Mouse (Mus musculus): ENCODE data around the gene Nfatc4. TPM values are rescaled to one million over a fixed set of nuclear protein-coding genes. Genes with fewer than 3 reads are reported as not detected.

The Nfatc4 gene
- polyA plus RNA-seq (2012; ENCODE audit: insufficient read depth, insufficient read length, missing spikeins), result 0.36 and 0.99 TPM in 2 replicates

DNA sequence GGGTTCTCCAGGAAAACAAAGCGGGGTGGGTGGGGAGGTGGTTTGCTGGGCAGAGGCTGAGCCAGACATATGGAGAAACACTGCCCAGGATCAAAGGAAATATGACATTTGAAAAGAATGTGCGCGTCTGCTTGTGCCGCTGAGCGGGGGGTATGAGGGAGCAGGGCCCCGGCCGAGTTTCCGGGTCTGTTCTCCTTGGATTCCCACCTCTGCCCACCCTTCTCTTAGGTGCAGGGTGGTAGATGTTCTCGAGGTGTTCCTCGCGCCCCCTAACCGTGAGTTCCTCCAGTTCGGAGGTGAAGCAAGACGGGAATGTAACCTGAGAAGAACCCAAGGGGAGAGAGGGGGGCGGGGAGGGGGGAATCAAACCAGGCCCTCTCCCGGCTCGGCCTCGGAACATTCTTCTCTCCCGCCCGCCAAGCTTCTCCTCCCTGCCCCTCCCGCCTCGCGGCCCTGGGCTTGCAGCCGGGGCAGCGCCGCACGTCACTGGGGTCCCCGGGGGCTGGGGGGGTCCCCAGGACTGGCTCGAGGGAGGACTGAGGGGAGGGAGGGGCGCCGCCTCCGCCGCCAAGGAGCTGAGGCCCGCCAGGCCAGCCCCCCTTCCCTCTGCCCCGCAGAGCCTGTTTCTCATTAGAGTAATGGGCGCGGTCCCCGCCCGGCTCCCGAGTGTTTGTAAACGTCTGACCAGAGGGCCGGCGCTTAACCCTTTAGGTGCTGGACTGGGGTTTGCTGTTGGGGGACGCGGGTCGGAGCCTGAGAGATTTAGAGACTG lies at the start of gene Nfatc4:
Gene Nfatc4, plus strand, starts transcription at position 154 of the 772 bp plus-strand sequence.
- H3K4me1 ChIP-seq (ENCODE audit: control insufficient read depth, insufficient read depth, low read length), result no peaks in the 10 kb centered on the region; the same call in 1 of the 2 replicates
- H3K4me3 ChIP-seq (ENCODE audit: insufficient read depth, low read length), result peak within 1 kb of the TSS; percentile 46
- TF ChIP-seq POLR2A (IDR thresholded peaks at IDR 0.05; ENCODE audit: borderline replicate concordance, low read depth, low read length), result no peak
- no peak within 1 kb of the TSS for H3K27ac ChIP-seq (ENCODE audit: insufficient read depth, low read depth, low read length)

DNA sequence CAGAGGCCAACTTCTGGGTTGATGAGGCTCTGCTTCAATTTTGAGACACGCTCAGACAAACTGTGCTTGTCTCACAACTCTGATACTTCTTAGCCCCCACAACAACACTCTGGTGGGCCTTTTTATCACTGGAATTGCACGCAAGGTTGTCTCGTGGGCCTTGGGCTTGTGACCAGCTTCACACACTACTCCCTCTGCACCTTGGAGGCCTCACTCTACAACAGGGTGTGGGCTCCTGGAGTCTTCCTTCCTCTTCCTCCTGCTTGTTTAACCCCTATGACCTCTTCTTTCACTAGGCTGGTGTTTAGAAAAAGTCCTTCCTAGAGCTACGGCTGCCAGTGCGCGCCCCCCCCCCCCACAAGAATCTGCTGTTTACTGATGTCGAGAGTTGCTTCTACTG lies 46.2 kb upstream of the Nfatc4 start:
- no peak for TF ChIP-seq CTCF (IDR thresholded peaks at IDR 0.05; ENCODE audit: low read depth, low read length)
- TF ChIP-seq POLR2A (IDR thresholded peaks at IDR 0.05; ENCODE audit: borderline replicate concordance, low read depth, low read length), result no peak
- H3K27ac ChIP-seq (ENCODE audit: insufficient read depth, low read depth, low read length), result no peak overlapping the region
- peaks cover 5% of the 10 kb centered on the region for H3K4me1 ChIP-seq (ENCODE audit: control insufficient read depth, insufficient read depth, low read length)
- no peak overlapping the region for H3K4me3 ChIP-seq (ENCODE audit: insufficient read depth, low read length)

DNA sequence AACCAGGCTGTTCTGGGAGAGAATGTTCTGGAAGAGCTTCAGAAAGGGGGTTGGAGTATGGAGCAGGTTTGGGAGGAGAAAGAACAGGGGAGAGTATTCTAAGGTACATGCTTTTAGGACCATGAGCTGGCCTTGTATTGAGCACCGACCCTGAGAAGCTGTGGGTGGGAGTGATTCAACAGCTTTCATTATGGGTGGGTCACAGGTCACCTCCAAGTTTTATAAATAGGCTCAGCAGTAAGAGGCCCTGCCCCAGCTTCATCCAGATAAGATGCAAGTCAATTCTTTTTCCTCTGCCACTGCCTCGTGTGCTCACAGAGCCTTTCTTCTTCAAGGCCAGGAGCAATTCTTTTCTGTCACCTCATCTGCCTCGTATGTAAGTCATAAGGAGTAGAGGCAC lies 45.8 kb upstream of the Nfatc4 start:
- Histone ChIP-seq H3K4me3 (ENCODE audit: insufficient read depth, low read length) (no peak overlapping the region), H3K4me1 (ENCODE audit: control insufficient read depth, insufficient read depth, low read length) (peaks cover 5% of the 10 kb centered on the region), H3K27ac (ENCODE audit: insufficient read depth, low read depth, low read length) (no peak overlapping the region)
- TF ChIP-seq POLR2A (IDR thresholded peaks at IDR 0.05; ENCODE audit: borderline replicate concordance, low read depth, low read length) (no peak), CTCF (IDR thresholded peaks at IDR 0.05; ENCODE audit: low read depth, low read length) (no peak)

DNA sequence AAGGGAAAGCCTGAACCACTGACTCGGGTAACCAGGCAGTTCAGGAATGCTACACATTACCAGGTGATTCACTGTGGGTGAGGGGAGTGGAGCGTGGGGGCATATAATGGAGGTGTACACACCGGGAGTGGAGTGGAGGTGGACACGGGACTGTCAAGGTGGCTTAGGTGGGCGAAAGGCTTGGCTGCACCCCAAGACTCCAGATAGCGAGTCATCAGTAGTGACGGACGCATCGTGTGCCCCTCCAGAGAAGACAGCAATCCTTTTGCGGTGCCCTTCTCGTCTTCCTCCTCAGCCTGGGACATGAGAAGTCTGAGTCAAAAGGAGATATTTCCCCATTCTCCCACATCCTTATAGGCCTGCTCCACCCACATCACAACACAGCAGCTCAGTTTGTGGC lies 45.1 kb upstream of the Nfatc4 start:
- TF ChIP-seq CTCF (IDR thresholded peaks at IDR 0.05; ENCODE audit: low read depth, low read length) (no peak), POLR2A (IDR thresholded peaks at IDR 0.05; ENCODE audit: borderline replicate concordance, low read depth, low read length) (no peak)
- H3K27ac ChIP-seq (ENCODE audit: insufficient read depth, low read depth, low read length), result no peak overlapping the region
- H3K4me3 ChIP-seq (ENCODE audit: insufficient read depth, low read length), result no peak overlapping the region
- H3K4me1 ChIP-seq (ENCODE audit: control insufficient read depth, insufficient read depth, low read length), result peaks cover 5% of the 10 kb centered on the region

DNA sequence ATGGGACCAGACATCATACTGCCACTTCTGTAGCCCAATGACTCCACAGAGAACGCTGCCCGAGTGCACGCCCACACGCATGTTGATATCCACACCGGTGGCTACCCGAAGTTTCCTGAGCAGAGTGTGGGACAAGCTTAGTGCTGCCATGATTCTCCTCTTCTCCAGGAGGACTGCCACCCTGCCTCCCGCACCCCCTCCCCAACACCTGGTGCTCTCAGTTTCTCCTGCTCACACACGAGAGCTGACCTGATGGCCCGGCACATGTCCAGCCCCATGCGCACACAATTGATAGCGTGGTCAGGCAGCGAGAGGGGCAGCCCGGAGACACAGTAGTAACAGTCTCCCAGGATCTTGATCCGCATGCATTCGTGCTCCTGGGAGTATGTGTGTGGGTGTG lies 44.3 kb upstream of the Nfatc4 start:
- H3K4me1 ChIP-seq (ENCODE audit: control insufficient read depth, insufficient read depth, low read length), result peaks cover 5% of the 10 kb centered on the region
- H3K27ac ChIP-seq (ENCODE audit: insufficient read depth, low read depth, low read length), result no peak overlapping the region
- no peak for TF ChIP-seq POLR2A (IDR thresholded peaks at IDR 0.05; ENCODE audit: borderline replicate concordance, low read depth, low read length)
- no peak for TF ChIP-seq CTCF (IDR thresholded peaks at IDR 0.05; ENCODE audit: low read depth, low read length)
- no peak overlapping the region for H3K4me3 ChIP-seq (ENCODE audit: insufficient read depth, low read length)

DNA sequence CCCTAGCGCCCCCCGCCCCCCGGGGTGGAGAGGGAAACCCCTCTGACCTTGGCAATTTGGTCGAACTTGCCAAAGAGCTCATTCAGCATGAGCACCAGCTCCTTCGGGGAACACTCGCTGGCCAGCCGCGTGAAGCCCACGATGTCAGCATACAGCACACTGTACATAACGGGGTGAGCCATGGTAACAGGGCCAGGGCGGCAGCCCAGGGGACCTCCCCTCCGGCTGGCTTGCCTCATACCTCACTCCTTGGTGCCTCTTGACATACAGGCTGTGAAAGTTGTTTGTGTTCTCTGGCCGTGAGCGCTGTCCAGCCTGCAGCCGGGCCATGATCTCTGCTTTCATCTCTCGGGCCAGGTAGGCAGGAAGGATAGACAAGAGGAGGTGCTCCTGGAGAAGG lies 43.3 kb upstream of the Nfatc4 start:
- TF ChIP-seq POLR2A (IDR thresholded peaks at IDR 0.05; ENCODE audit: borderline replicate concordance, low read depth, low read length) (no peak), CTCF (IDR thresholded peaks at IDR 0.05; ENCODE audit: low read depth, low read length) (no peak)
- Histone ChIP-seq H3K27ac (ENCODE audit: insufficient read depth, low read depth, low read length) (no peak overlapping the region), H3K4me3 (ENCODE audit: insufficient read depth, low read length) (no peak overlapping the region), H3K4me1 (ENCODE audit: control insufficient read depth, insufficient read depth, low read length) (peaks cover 5% of the 10 kb centered on the region)

DNA sequence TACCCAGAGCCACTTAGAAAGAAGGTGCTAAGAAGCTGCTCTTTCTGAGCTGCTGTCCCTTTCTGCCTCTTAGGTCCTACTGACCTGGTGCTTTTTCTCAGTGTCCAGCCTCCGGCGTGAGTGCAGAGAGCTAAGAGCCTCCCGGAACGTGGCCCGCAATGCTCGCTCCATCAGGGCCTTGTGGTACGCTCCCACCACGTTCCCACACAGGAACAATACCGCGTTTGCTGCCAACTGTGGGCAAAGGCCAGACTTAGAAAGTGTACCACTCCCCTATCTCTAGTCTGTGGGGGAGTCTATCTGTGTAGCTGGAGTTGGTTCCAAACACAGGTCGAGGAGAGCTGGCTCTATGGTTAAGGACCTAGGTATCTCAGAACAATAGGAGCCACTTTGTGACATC lies 42.2 kb upstream of the Nfatc4 start:
- no peak for TF ChIP-seq CTCF (IDR thresholded peaks at IDR 0.05; ENCODE audit: low read depth, low read length)
- TF ChIP-seq POLR2A (IDR thresholded peaks at IDR 0.05; ENCODE audit: borderline replicate concordance, low read depth, low read length), result no peak

DNA sequence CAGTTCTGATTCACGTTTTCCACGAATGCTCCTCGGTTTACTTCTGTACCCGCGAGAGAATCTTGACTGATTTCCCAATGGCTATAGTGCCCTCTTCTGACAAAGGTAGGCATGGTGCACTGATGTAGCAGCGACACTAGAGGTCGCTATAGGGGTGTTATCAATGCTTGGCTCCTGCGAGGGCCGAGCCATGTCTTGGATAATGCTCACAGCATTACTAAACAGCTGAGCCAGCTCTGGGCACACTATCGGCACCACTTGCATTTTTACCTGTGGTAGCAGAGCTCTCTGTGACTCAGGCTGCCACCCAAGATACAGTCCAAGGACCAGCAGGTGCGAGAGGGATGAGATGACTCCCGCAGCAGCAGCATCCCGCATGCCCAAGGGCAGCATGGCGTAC lies 41.6 kb upstream of the Nfatc4 start:
- Histone ChIP-seq H3K4me1 (ENCODE audit: control insufficient read depth, insufficient read depth, low read length) (peaks cover 5% of the 10 kb centered on the region), H3K4me3 (ENCODE audit: insufficient read depth, low read length) (no peak overlapping the region), H3K27ac (ENCODE audit: insufficient read depth, low read depth, low read length) (no peak overlapping the region)
- TF ChIP-seq POLR2A (IDR thresholded peaks at IDR 0.05; ENCODE audit: borderline replicate concordance, low read depth, low read length), result no peak
- peak; percentile 96 for TF ChIP-seq CTCF (IDR thresholded peaks at IDR 0.05; ENCODE audit: low read depth, low read length)

More for the DNA sequence above, 42.2 kb upstream of the Nfatc4 start:
- Histone ChIP-seq H3K4me1 (ENCODE audit: control insufficient read depth, insufficient read depth, low read length) (peaks cover 5% of the 10 kb centered on the region), H3K4me3 (ENCODE audit: insufficient read depth, low read length) (no peak overlapping the region), H3K27ac (ENCODE audit: insufficient read depth, low read depth, low read length) (no peak overlapping the region)

DNA sequence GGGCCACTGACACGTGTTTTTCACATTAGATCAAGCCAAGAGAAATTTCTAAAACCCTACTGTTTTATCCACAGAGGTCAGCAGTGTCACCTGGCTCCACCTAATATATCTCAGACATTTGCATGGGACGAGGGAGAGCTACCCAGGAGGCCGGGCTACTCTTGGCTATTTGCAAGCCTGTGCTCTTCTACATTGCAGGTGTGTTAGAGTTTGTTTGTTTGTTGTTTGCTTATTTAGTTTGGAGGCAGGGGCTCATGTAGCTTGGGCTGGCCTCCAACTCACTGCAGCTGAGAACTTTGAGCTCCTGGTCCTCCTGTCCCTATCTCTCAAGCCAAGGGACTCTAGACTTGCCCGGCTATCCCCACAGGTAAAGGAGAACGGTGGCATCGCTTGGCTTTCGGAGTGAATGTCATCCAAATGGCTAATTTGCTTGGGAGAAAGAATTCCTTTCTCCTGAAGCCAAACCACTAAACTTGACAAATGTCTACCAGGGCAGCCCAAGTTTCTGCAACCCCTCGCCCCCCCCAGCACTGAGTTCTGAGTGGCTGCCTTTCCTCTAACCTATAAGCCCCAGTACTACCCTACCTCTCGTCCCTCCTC lies 40.5 kb upstream of the Nfatc4 start:
- Histone ChIP-seq H3K4me1 (ENCODE audit: control insufficient read depth, insufficient read depth, low read length) (peaks cover 5% of the 10 kb centered on the region), H3K27ac (ENCODE audit: insufficient read depth, low read depth, low read length) (no peak overlapping the region), H3K4me3 (ENCODE audit: insufficient read depth, low read length) (no peak overlapping the region)
- TF ChIP-seq POLR2A (IDR thresholded peaks at IDR 0.05; ENCODE audit: borderline replicate concordance, low read depth, low read length) (no peak), CTCF (IDR thresholded peaks at IDR 0.05; ENCODE audit: low read depth, low read length) (no peak)

Data from bone marrow macrophage, adult 2 months (primary cell).